Mouse (Mus musculus): Measurements from ENCODE around the gene Nmnat2. TPM values are rescaled to one million over a fixed set of nuclear protein-coding genes. Genes with fewer than 3 reads are reported as not detected.
"Not testable (repeated sequence)": the region's sequence is repeated elsewhere in the genome, so short reads cannot be mapped to it uniquely, and the experiment has no call there.

The Nmnat2 gene
- total RNA-seq, 2 experiments from 2014 or later: 2.1 to 5.1 TPM

GRCm38 (mm10) chr1:153058290-153058689, 103.5 kb downstream of the Nmnat2 start:
- DNase-seq: no peak

GRCm38 (mm10) chr1:153059626-153060025, 104.8 kb downstream of the Nmnat2 start:
- no peak for DNase-seq

- DNase-seq: no peak
Measured at GRCm38 (mm10) chr1:153062547-153062946, 107.8 kb downstream of the Nmnat2 start.

- peak; percentile 36 for DNase-seq
Measured at GRCm38 (mm10) chr1:153064784-153065390, 110.1 kb downstream of the Nmnat2 start.

GRCm38 (mm10) chr1:153065473-153066386, 110.9 kb downstream of the Nmnat2 start:
- DNase-seq: peak; percentile 73

GRCm38 (mm10) chr1:153066387-153066781, 111.6 kb downstream of the Nmnat2 start:
- DNase-seq: no peak

- DNase-seq: no peak
Measured at GRCm38 (mm10) chr1:153071563-153071962, 116.8 kb downstream of the Nmnat2 start.

- DNase-seq: no peak
Measured at GRCm38 (mm10) chr1:153071995-153072394, 117.2 kb downstream of the Nmnat2 start.

- DNase-seq: no peak
Measured at GRCm38 (mm10) chr1:153072711-153073110, 117.9 kb downstream of the Nmnat2 start.

GRCm38 (mm10) chr1:153073441-153073840, 118.6 kb downstream of the Nmnat2 start:
- no peak for DNase-seq

GRCm38 (mm10) chr1:153075087-153075736, 120.4 kb downstream of the Nmnat2 start:
- no peak for DNase-seq

- DNase-seq: no peak
Measured at GRCm38 (mm10) chr1:153075955-153076354, 121.2 kb downstream of the Nmnat2 start.

- DNase-seq: not testable (repeated sequence)
Measured at GRCm38 (mm10) chr1:153083233-153083632, 128.4 kb downstream of the Nmnat2 start.

- peak; percentile 37 for DNase-seq
Measured at GRCm38 (mm10) chr1:153084191-153084590, 129.4 kb downstream of the Nmnat2 start.

- DNase-seq: no peak
Measured at GRCm38 (mm10) chr1:153085198-153085597, 130.4 kb downstream of the Nmnat2 start.

GRCm38 (mm10) chr1:153087771-153088170, 133.0 kb downstream of the Nmnat2 start:
- DNase-seq: no peak

GRCm38 (mm10) chr1:153090081-153090480, 135.3 kb downstream of the Nmnat2 start:
- no peak for DNase-seq

- DNase-seq: no peak
Measured at GRCm38 (mm10) chr1:153090807-153091206, 136.0 kb downstream of the Nmnat2 start.

GRCm38 (mm10) chr1:153091438-153092236, 136.8 kb downstream of the Nmnat2 start:
- DNase-seq: no peak

GRCm38 (mm10) chr1:153092237-153092975, 137.6 kb downstream of the Nmnat2 start:
- DNase-seq: peak; percentile 79

GRCm38 (mm10) chr1:153093172-153093571, 138.4 kb downstream of the Nmnat2 start:
- no peak for DNase-seq
